Mouse (Mus musculus): Measurements from ENCODE around the gene Parp8. TPM values are rescaled to one million over a fixed set of nuclear protein-coding genes. Genes with fewer than 3 reads are reported as not detected.

Parp8 gene
- total and polyA plus RNA-seq, 3 experiments, result 0.38 TPM; not detected in 2

- H3K27me3 ChIP-seq (ENCODE audit: insufficient read depth, low read length), result no peaks in the 10 kb centered on the region
- no peaks in the 10 kb centered on the region for H3K36me3 ChIP-seq (replicated peaks)
- no peak overlapping the region; the same call in 1 of the 2 replicates for H3K4me3 ChIP-seq (ENCODE audit: low read depth, low read length)
- ATAC-seq (ENCODE audit: extremely low read depth, insufficient number of reproducible peaks, low FRiP score, poor library complexity, severe bottlenecking), result no peak
- H3K4me1 ChIP-seq (ENCODE audit: insufficient read depth, low read depth, low read length), result no peaks in the 10 kb centered on the region
- peaks cover 41% of the 10 kb centered on the region for H3K9me3 ChIP-seq (replicated peaks)
- DNase-seq (ENCODE audit: low spot score), result no peak
- no peak for TF ChIP-seq CTCF (IDR thresholded peaks at IDR 0.05; ENCODE audit: low read depth, low read length)
- TF ChIP-seq GATA1 (IDR thresholded peaks at IDR 0.05; ENCODE audit: borderline replicate concordance, low read length), result no peak
- TF ChIP-seq GATA2 (IDR thresholded peaks at IDR 0.05; ENCODE audit: borderline replicate concordance, low read depth, low read length), result no peak
- no peak for TF ChIP-seq POLR2AphosphoS5 (IDR thresholded peaks at IDR 0.05; ENCODE audit: insufficient replicate concordance, low read depth, low read length)
Observed at GRCm38 (mm10) chr13:117024916-117025225, 466 bp downstream of the Parp8 start.

GRCm38 (mm10) chr13:117024127-117024915 lies 1.0 kb downstream of the Parp8 start:
- Histone ChIP-seq H3K4me3 (ENCODE audit: low read depth, low read length) (no peak overlapping the region; the same call in 1 of the 2 replicates), H3K9me3 (replicated peaks) (peaks cover 42% of the 10 kb centered on the region), H3K27me3 (ENCODE audit: insufficient read depth, low read length) (no peaks in the 10 kb centered on the region), H3K36me3 (replicated peaks) (no peaks in the 10 kb centered on the region), H3K4me1 (ENCODE audit: insufficient read depth, low read depth, low read length) (no peaks in the 10 kb centered on the region)
- DNase-seq (ENCODE audit: low spot score), result no peak
- TF ChIP-seq GATA1 (IDR thresholded peaks at IDR 0.05; ENCODE audit: borderline replicate concordance, low read length) (no peak), POLR2AphosphoS5 (IDR thresholded peaks at IDR 0.05; ENCODE audit: insufficient replicate concordance, low read depth, low read length) (no peak), TAL1 (conservative IDR thresholded peaks at IDR 0.05; ENCODE audit: low read depth, low read length) (no peak), GATA2 (IDR thresholded peaks at IDR 0.05; ENCODE audit: borderline replicate concordance, low read depth, low read length) (no peak), CTCF (IDR thresholded peaks at IDR 0.05; ENCODE audit: low read depth, low read length) (no peak)
- no peak for ATAC-seq (ENCODE audit: extremely low read depth, insufficient number of reproducible peaks, low FRiP score, poor library complexity, severe bottlenecking)

- ATAC-seq (ENCODE audit: extremely low read depth, insufficient number of reproducible peaks, low FRiP score, poor library complexity, severe bottlenecking) (no peak), DNase-seq (ENCODE audit: low spot score) (no peak)
- Histone ChIP-seq H3K36me3 (replicated peaks) (no peaks in the 10 kb centered on the region), H3K4me1 (ENCODE audit: insufficient read depth, low read depth, low read length) (no peaks in the 10 kb centered on the region), H3K9me3 (replicated peaks) (peaks cover 44% of the 10 kb centered on the region), H3K4me3 (ENCODE audit: low read depth, low read length) (no peak overlapping the region), H3K27me3 (ENCODE audit: insufficient read depth, low read length) (no peaks in the 10 kb centered on the region)
- no peak for TF ChIP-seq GATA2 (IDR thresholded peaks at IDR 0.05; ENCODE audit: borderline replicate concordance, low read depth, low read length)
- TF ChIP-seq TAL1 (conservative IDR thresholded peaks at IDR 0.05; ENCODE audit: low read depth, low read length), result no peak
- TF ChIP-seq CTCF (IDR thresholded peaks at IDR 0.05; ENCODE audit: low read depth, low read length), result no peak
- TF ChIP-seq GATA1 (IDR thresholded peaks at IDR 0.05; ENCODE audit: borderline replicate concordance, low read length), result no peak
- TF ChIP-seq POLR2AphosphoS5 (IDR thresholded peaks at IDR 0.05; ENCODE audit: insufficient replicate concordance, low read depth, low read length), result no peak
Observed at GRCm38 (mm10) chr13:117023346-117024050, 1.8 kb downstream of the Parp8 start.

GRCm38 (mm10) chr13:117020631-117021030 lies 4.7 kb downstream of the Parp8 start:
- DNase-seq (ENCODE audit: low spot score) (no peak), ATAC-seq (ENCODE audit: extremely low read depth, insufficient number of reproducible peaks, low FRiP score, poor library complexity, severe bottlenecking) (no peak)
- no peaks in the 10 kb centered on the region for H3K36me3 ChIP-seq (replicated peaks)
- H3K4me1 ChIP-seq (ENCODE audit: insufficient read depth, low read depth, low read length), result no peaks in the 10 kb centered on the region
- no peak for TF ChIP-seq POLR2AphosphoS5 (IDR thresholded peaks at IDR 0.05; ENCODE audit: insufficient replicate concordance, low read depth, low read length)
- peaks cover 37% of the 10 kb centered on the region for H3K9me3 ChIP-seq (replicated peaks)
- no peaks in the 10 kb centered on the region for H3K27me3 ChIP-seq (ENCODE audit: insufficient read depth, low read length)
- no peak overlapping the region for H3K4me3 ChIP-seq (ENCODE audit: low read depth, low read length)

GRCm38 (mm10) chr13:117018676-117019075 lies 6.7 kb downstream of the Parp8 start:
- DNase-seq (ENCODE audit: low spot score) (no peak), ATAC-seq (ENCODE audit: extremely low read depth, insufficient number of reproducible peaks, low FRiP score, poor library complexity, severe bottlenecking) (no peak)
- Histone ChIP-seq H3K4me3 (ENCODE audit: low read depth, low read length) (no peak overlapping the region), H3K27me3 (ENCODE audit: insufficient read depth, low read length) (no peaks in the 10 kb centered on the region), H3K4me1 (ENCODE audit: insufficient read depth, low read depth, low read length) (no peaks in the 10 kb centered on the region), H3K9me3 (replicated peaks) (peaks cover 27% of the 10 kb centered on the region), H3K36me3 (replicated peaks) (no peaks in the 10 kb centered on the region)
- TF ChIP-seq GATA2 (IDR thresholded peaks at IDR 0.05; ENCODE audit: borderline replicate concordance, low read depth, low read length), result no peak

GRCm38 (mm10) chr13:117013516-117013915 lies 11.8 kb downstream of the Parp8 start:
- Histone ChIP-seq H3K9me3 (replicated peaks) (peaks cover 31% of the 10 kb centered on the region), H3K4me3 (ENCODE audit: low read depth, low read length) (no peak overlapping the region), H3K4me1 (ENCODE audit: insufficient read depth, low read depth, low read length) (no peaks in the 10 kb centered on the region), H3K36me3 (replicated peaks) (no peaks in the 10 kb centered on the region), H3K27me3 (ENCODE audit: insufficient read depth, low read length) (no peaks in the 10 kb centered on the region)
- no peak for DNase-seq (ENCODE audit: low spot score)
- no peak for TF ChIP-seq POLR2AphosphoS5 (IDR thresholded peaks at IDR 0.05; ENCODE audit: insufficient replicate concordance, low read depth, low read length)
- no peak for TF ChIP-seq CTCF (IDR thresholded peaks at IDR 0.05; ENCODE audit: low read depth, low read length)
- no peak for TF ChIP-seq GATA2 (IDR thresholded peaks at IDR 0.05; ENCODE audit: borderline replicate concordance, low read depth, low read length)
- TF ChIP-seq TAL1 (conservative IDR thresholded peaks at IDR 0.05; ENCODE audit: low read depth, low read length), result no peak
- TF ChIP-seq GATA1 (IDR thresholded peaks at IDR 0.05; ENCODE audit: borderline replicate concordance, low read length), result no peak
- no peak for ATAC-seq (ENCODE audit: extremely low read depth, insufficient number of reproducible peaks, low FRiP score, poor library complexity, severe bottlenecking)
